Mouse (Mus musculus) cerebellum, adult 2 months (tissue): ENCODE measurements around the gene Eif4g3.

ENCODE experiments used
- CTCF ChIP-seq: fragments of 200-500 bp; IDR thresholded peaks from 2 replicates; pipeline ENCODE4 v1.5.1; 2011; ENCODE audit warnings: low read depth, mild to moderate bottlenecking, control low read depth, low read length, moderate library complexity, borderline replicate concordance; ENCODE audit not compliant: insufficient read depth
- POLR2A ChIP-seq: fragments of 200-500 bp; IDR thresholded peaks from 2 replicates; pipeline ENCODE4 v1.6.1; 2011; ENCODE audit warnings: low read length, control low read depth, borderline replicate concordance; ENCODE audit not compliant: insufficient read depth

- TF ChIP-seq CTCF (no peak), POLR2A (no peak)
These were observed 7.9 kb downstream of the Eif4g3 start for GRCm38 (mm10) chr4:138000682-138001081.
